Mouse (Mus musculus): ENCODE results near the gene Prg2. TPM values are rescaled to one million over a fixed set of nuclear protein-coding genes. Genes with fewer than 3 reads are reported as not detected.

Gene Prg2
- total and polyA plus RNA-seq, 3 experiments = 0.17 to 0.42 TPM; not detected in 1

DNA sequence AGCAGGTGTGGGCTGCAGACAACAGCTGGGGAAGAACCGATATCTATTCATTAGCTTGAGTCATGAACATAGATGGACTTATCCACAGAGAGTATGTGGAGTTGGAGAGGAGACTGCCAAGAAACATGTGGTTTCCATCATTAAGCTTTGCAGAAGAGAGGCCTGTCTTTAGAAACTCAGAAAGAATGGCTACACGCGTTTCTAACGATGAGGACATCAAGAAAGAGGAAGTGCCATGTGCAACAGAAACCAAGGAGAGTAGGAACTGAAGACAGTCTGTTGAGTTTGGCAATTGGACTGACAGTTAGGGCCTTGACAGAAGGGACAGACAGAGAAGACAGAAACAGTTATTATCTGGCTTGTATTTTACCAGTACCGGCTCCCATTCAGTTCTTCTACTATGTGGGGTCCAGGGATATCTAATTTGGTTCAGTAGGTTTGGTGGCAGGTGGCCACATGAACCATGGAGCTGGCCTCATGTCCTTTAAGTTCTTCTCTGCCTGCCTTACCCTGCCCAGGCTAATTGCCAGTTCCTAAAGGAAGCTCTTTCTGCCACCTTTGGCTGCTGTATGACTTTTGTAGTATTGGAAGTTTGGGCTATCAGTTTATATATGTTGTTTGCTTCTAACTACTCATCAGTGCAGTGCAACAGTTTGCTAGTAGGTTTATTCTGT is 12.8 kb upstream of the Prg2 start:
- no peaks in the 10 kb centered on the region for H3K9me3 ChIP-seq (replicated peaks; ENCODE audit: insufficient read depth, low read length)
- H3K27me3 ChIP-seq (ENCODE audit: control insufficient read depth in 1 of 2, insufficient read depth in 2 of 2, low read length in 2 of 2) = no peaks in the 10 kb centered on the region
- H3K36me3 ChIP-seq (ENCODE audit: control insufficient read depth in 1 of 2, insufficient read depth in 2 of 2, low read length in 2 of 2) = peaks cover 0 to 5% of the 10 kb centered on the region in 2 experiments; a peak in 2 of 4 replicates
- peak overlapping the region; percentile 34 for H3K27ac ChIP-seq (ENCODE audit: control insufficient read depth, low read depth, low read length)
- TF ChIP-seq NELFE (IDR thresholded peaks at IDR 0.05; ENCODE audit: low read depth, low read length) (peak; percentile 37), MAZ (IDR thresholded peaks at IDR 0.05; ENCODE audit: low read depth, low read length) (peak; percentile 11; the same call in 1 of the 2 replicates), CTCF (IDR thresholded peaks at IDR 0.05 in 2 of 3, conservative IDR thresholded peaks at IDR 0.05 in 1 of 3; ENCODE audit: control insufficient read depth in 1 of 3, insufficient read depth in 1 of 3, low read depth in 2 of 3, low read length in 3 of 3, poor library complexity in 1 of 3, severe bottlenecking in 1 of 3) (no peak), USF1 (IDR thresholded peaks at IDR 0.05; ENCODE audit: low read depth, low read length) (no peak), EP300 (IDR thresholded peaks at IDR 0.05; ENCODE audit: low read depth in 1 of 2, low read length in 2 of 2) (peak; percentile 50 to 51; a peak in 2 of 4 replicates), TAL1 (IDR thresholded peaks at IDR 0.05; ENCODE audit: low read length) (peak; percentile 40), SIN3A (IDR thresholded peaks at IDR 0.05; ENCODE audit: low read length) (peak; percentile 58), RCOR1 (IDR thresholded peaks at IDR 0.05; ENCODE audit: low read depth, low read length) (peak; percentile 49; the same call in 1 of the 2 replicates), BHLHE40 (IDR thresholded peaks at IDR 0.05; ENCODE audit: borderline replicate concordance, low read depth, low read length) (no peak), POLR2AphosphoS5 (IDR thresholded peaks at IDR 0.05; ENCODE audit: borderline replicate concordance, low read depth, low read length) (no peak), HCFC1 (IDR thresholded peaks at IDR 0.05; ENCODE audit: low read depth, low read length) (peak; percentile 48; the same call in 1 of the 2 replicates), ETS1 (IDR thresholded peaks at IDR 0.05; ENCODE audit: low read depth, low read length) (peak; percentile 70), TBP (IDR thresholded peaks at IDR 0.05; ENCODE audit: low read depth, low read length) (0 out of 2 replicates have a peak, but pooled peaks have one; percentile 41), MAFK (IDR thresholded peaks at IDR 0.05; ENCODE audit: borderline replicate concordance, low read depth, low read length) (no peak), RAD21 (IDR thresholded peaks at IDR 0.05; ENCODE audit: low read depth, low read length) (no peak; the same call in 1 of the 2 replicates), MEF2A (IDR thresholded peaks at IDR 0.05; ENCODE audit: extremely low read depth, insufficient replicate concordance, low read depth, low read length, poor library complexity, severe bottlenecking) (no peak), ZKSCAN1 (IDR thresholded peaks at IDR 0.05; ENCODE audit: low read depth, low read length) (no peak), GABPA (IDR thresholded peaks at IDR 0.05; ENCODE audit: low read depth, low read length) (no peak), SMC3 (IDR thresholded peaks at IDR 0.05; ENCODE audit: low read depth, low read length) (no peak), ELF1 (IDR thresholded peaks at IDR 0.05; ENCODE audit: low read depth, low read length) (no peak), MAX (IDR thresholded peaks at IDR 0.05; ENCODE audit: low read length) (peak; percentile 85), USF2 (IDR thresholded peaks at IDR 0.05; ENCODE audit: borderline replicate concordance in 1 of 2, insufficient read depth in 1 of 2, low read depth in 1 of 2, low read length in 2 of 2) (no peak), MXI1 (IDR thresholded peaks at IDR 0.05; ENCODE audit: low read depth, low read length) (peak; percentile 78), MYB (IDR thresholded peaks at IDR 0.05; ENCODE audit: low read depth, low read length) (peak; percentile 50; the same call in 1 of the 2 replicates), ZMIZ1 (IDR thresholded peaks at IDR 0.05; ENCODE audit: low read depth, low read length) (no peak), ZC3H11A (IDR thresholded peaks at IDR 0.05; ENCODE audit: low read depth, low read length) (no peak), UBTF (IDR thresholded peaks at IDR 0.05; ENCODE audit: borderline replicate concordance, insufficient read depth, low read depth, low read length) (no peak), E2F4 (IDR thresholded peaks at IDR 0.05; ENCODE audit: borderline replicate concordance, low read depth, low read length) (no peak), CHD1 (IDR thresholded peaks at IDR 0.05; ENCODE audit: low read depth, low read length) (no peak), NRF1 (IDR thresholded peaks at IDR 0.05; ENCODE audit: insufficient read depth, low read depth, low read length, poor library complexity, severe bottlenecking) (no peak), ZNF384 (IDR thresholded peaks at IDR 0.05; ENCODE audit: low read depth, low read length) (no peak), POLR2AphosphoS2 (IDR thresholded peaks at IDR 0.05; ENCODE audit: low read length) (no peak), KAT2A (conservative IDR thresholded peaks at IDR 0.05; ENCODE audit: low read depth, low read length) (no peak), POLR2A (IDR thresholded peaks at IDR 0.05; ENCODE audit: control insufficient read depth in 1 of 2, insufficient read depth in 1 of 2, low read depth in 1 of 2, low read length in 2 of 2, poor library complexity in 1 of 2) (no peak), MYC (IDR thresholded peaks at IDR 0.05; ENCODE audit: low read depth, low read length) (peak; percentile 89), TCF12 (IDR thresholded peaks at IDR 0.05; ENCODE audit: low read depth, low read length) (peak; percentile 38; the same call in 1 of the 2 replicates)
- H3K4me3 ChIP-seq (ENCODE audit: control insufficient read depth in 1 of 2, insufficient read depth in 1 of 2, low read depth in 2 of 2, low read length in 2 of 2) = no peak overlapping the region
- DNase-seq (ENCODE audit: low read depth, low spot score) = peak; percentile 88
- peaks cover 3 to 6% of the 10 kb centered on the region in 2 experiments; a peak in 3 of 4 replicates for H3K4me1 ChIP-seq (ENCODE audit: control insufficient read depth in 1 of 2, insufficient read depth in 2 of 2, low read length in 2 of 2)
- no peaks in the 10 kb centered on the region for H3K79me2 ChIP-seq (ENCODE audit: control insufficient read depth, insufficient read depth, low read length, poor library complexity)
- no peak overlapping the region for H3K9ac ChIP-seq (ENCODE audit: control insufficient read depth, low read depth, low read length, poor library complexity, severe bottlenecking)

Data from MEL (cell line).